Mouse (Mus musculus): ENCODE data around the gene Rusc2.

- no peak for TF ChIP-seq CTCF (IDR thresholded peaks at IDR 0.05; ENCODE audit: low read depth, low read length)
- TF ChIP-seq POLR2A (IDR thresholded peaks at IDR 0.05; ENCODE audit: extremely low read depth, insufficient read depth, low read length) = no peak
Observed at GRCm38 (mm10) chr4:43349206-43349605, 32.6 kb upstream of the Rusc2 start.
